Mouse (Mus musculus) heart, adult 8-10 months (tissue): ENCODE results near the gene Olfr239. TPM values are rescaled to one million over a fixed set of nuclear protein-coding genes. Genes with fewer than 3 reads are reported as not detected.
"Not testable (repeated sequence)": the region's sequence is repeated elsewhere in the genome, so short reads cannot be mapped to it uniquely, and the experiment has no call there.

Experiments used
- DNase-seq: peaks from one replicate; pipeline ENCODE4 v3.0.0; 2022; ENCODE audit warnings: low spot score
- total RNA-seq, 4 experiments: library from RNA; stranded (reverse); gene quantifications; 2 replicates each; pipeline ENCODE4 v1.2.4; 2022

The Olfr239 gene
- not detected for total RNA-seq

GRCm38 (mm10) chr17:33191002-33191401 is at the start of gene Olfr239:
Olfr239 (plus strand) TSS chr17:33191302.
- not testable (repeated sequence) for DNase-seq

GRCm38 (mm10) chr17:33168147-33168546 is 23.0 kb upstream of the Olfr239 start, which contains the start of gene Olfr55:
Olfr55 (plus strand) TSS chr17:33168447.
- not testable (repeated sequence) for DNase-seq

GRCm38 (mm10) chr17:33221590-33221989 is 30.5 kb downstream of the Olfr239 start, which contains the start of gene Olfr1564:
Olfr1564 (minus strand) TSS chr17:33221690.
- no peak for DNase-seq

GRCm38 (mm10) chr17:33236646-33237045 is 45.5 kb downstream of the Olfr239 start:
- not testable (repeated sequence) for DNase-seq

Other genes starting within 250 kb of the Olfr239 start
- 10 to 100 TPM in 2 of 4 experiments, 1 to 10 TPM in 2; 7.7 to 15.3 (median 9.5) TPM for gene Cyp4f13, start 243.9 kb upstream of the Olfr239 start, total RNA-seq
- 1 to 10 TPM; 2.0 to 2.9 (median 2.4) TPM for gene Zfp472, start 225.5 kb upstream of the Olfr239 start, total RNA-seq
- 1 to 10 TPM; 7.0 to 7.4 (median 7.1) TPM for gene Zfp952, start 198.2 kb upstream of the Olfr239 start, total RNA-seq
- gene Zfp763, start 157.9 kb upstream of the Olfr239 start, total RNA-seq: 1 to 10 TPM; 2.0 to 5.4 (median 4.4) TPM
- gene 4921501E09Rik, start 123.2 kb upstream of the Olfr239 start, total RNA-seq: not detected
- 1 to 10 TPM; 4.2 to 7.0 (median 4.8) TPM for gene Zfp563, start 102.0 kb upstream of the Olfr239 start, total RNA-seq
- under 1 TPM in 3 of 4 experiments, not detected in 1; 0.05 to 0.19 (median 0.12) TPM for gene Morc2b, start 51.6 kb upstream of the Olfr239 start, total RNA-seq
- gene Olfr55, start 22.9 kb upstream of the Olfr239 start, total RNA-seq: not detected
- gene Olfr1564, start 30.4 kb downstream of the Olfr239 start, total RNA-seq: under 1 TPM; 0.11 to 0.50 (median 0.23) TPM
- 10 to 100 TPM in 1 of 4 experiments, 1 to 10 TPM in 3; 7.2 to 10.2 (median 8.7) TPM for gene Zfp955a, start 63.8 kb downstream of the Olfr239 start, total RNA-seq
- gene Olfr63, start 73.4 kb downstream of the Olfr239 start, total RNA-seq: under 1 TPM in 1 of 4 experiments, not detected in 3; 0.05 TPM
- gene Zfp955b, start 98.2 kb downstream of the Olfr239 start, total RNA-seq: 10 to 100 TPM in 3 of 4 experiments, 1 to 10 TPM in 1; 9.9 to 11.3 (median 10.3) TPM
- 1 to 10 TPM; 4.1 to 6.0 (median 4.5) TPM for gene Zfp81, start 167.6 kb downstream of the Olfr239 start, total RNA-seq
- 1 to 10 TPM; 3.0 to 6.1 (median 5.3) TPM for gene Zfp101, start 203.3 kb downstream of the Olfr239 start, total RNA-seq
- gene Actl9, start 241.6 kb downstream of the Olfr239 start, total RNA-seq: not detected